Mouse (Mus musculus): Measurements from ENCODE around the gene Satb2.

DNA sequence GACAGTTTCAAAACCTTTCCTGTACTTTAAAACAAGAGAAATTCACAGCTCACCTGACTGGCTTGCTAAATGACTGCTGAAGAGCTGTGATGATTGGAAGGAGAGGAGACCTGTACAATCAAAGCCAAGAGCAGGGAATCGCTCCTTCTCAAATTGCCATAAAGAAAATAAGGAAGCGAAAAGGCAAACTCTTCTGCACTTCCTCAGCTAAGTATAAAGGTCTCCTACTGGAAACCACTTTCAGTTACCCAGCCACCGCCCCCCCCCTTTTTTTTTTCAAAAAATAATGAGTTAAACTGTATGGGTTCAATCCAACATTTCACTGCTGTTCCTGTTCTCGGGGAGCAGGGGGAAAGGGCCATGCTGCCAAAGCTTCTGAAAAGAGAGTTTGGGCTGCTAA is 15.2 kb downstream of the Satb2 start:
- TF ChIP-seq CTCF (IDR thresholded peaks at IDR 0.05; ENCODE audit: borderline replicate concordance, control insufficient read depth, extremely low read depth, insufficient read depth, low read length, poor library complexity) (no peak), POLR2A (IDR thresholded peaks at IDR 0.05; ENCODE audit: control insufficient read depth, extremely low read depth, insufficient read depth, low read length, poor library complexity) (no peak)
